Mouse (Mus musculus) small intestine, adult 2 months (tissue): ENCODE results near the gene Dcst2. TPM values are rescaled to one million over a fixed set of nuclear protein-coding genes. Genes with fewer than 3 reads are reported as not detected.

Source experiments
- H3K27ac ChIP-seq: fragments of 200-500 bp; 2 replicates; pipeline ENCODE4 v1.5.1; 2012; ENCODE audit warnings: low read depth, low read length, control low read depth, inconsistent platforms; ENCODE audit not compliant: insufficient read depth
- H3K27me3 ChIP-seq: fragments of 200-500 bp; 2 replicates; pipeline ENCODE4 v1.6.1; 2012; ENCODE audit warnings: mild to moderate bottlenecking, moderate library complexity, low read length, inconsistent platforms; ENCODE audit not compliant: control insufficient read depth, insufficient read depth
- H3K36me3 ChIP-seq: fragments of 200-500 bp; 2 replicates; pipeline ENCODE4 v1.6.1; 2012; ENCODE audit warnings: mild to moderate bottlenecking, low read length, control low read depth, inconsistent platforms; ENCODE audit not compliant: control insufficient read depth, insufficient read depth
- H3K4me1 ChIP-seq: fragments of 200-500 bp; 2 replicates; pipeline ENCODE4 v1.6.1; 2012; ENCODE audit warnings: low read length, inconsistent platforms, mixed read lengths; ENCODE audit not compliant: control insufficient read depth, insufficient read depth, insufficient read length
- H3K4me3 ChIP-seq: fragments of 200-500 bp; 2 replicates; pipeline ENCODE4 v1.5.1; 2012; ENCODE audit warnings: low read depth, mild to moderate bottlenecking, control low read depth, inconsistent platforms, low read length, moderate library complexity
- CTCF ChIP-seq: fragments of 200-500 bp; IDR thresholded peaks from 2 replicates; pipeline ENCODE4 v1.5.1; 2012; ENCODE audit warnings: low read depth, mild to moderate bottlenecking, control low read depth, inconsistent platforms, low read length, moderate library complexity, mixed read lengths; ENCODE audit not compliant: insufficient replicate concordance, insufficient read length; ENCODE audit errors: extremely low read depth
- POLR2A ChIP-seq: fragments of 200-500 bp; IDR thresholded peaks from 2 replicates; pipeline ENCODE4 v1.6.1; 2012; ENCODE audit warnings: low read depth, mild to moderate bottlenecking, control low read depth, inconsistent platforms, low read length, moderate library complexity
- WGBS: fragments of 180-500 bp; shearing (Covaris S2); methylation state at CpG from one replicate; pipeline ENCODE4 v1.1.7; 2018; 5-methylcytosine and 5-hydroxymethylcytosine counted together
- polyA plus RNA-seq: library from polyadenylated mRNA; depleted of rRNA; stranded (reverse); fragments of >200 nt; gene quantifications from 2 replicates; pipeline ENCODE4 v1.2.3, GENCODE M21; 2012

Dcst2 gene
- polyA plus RNA-seq, 1 experiment, result 1.2 TPM

DNA sequence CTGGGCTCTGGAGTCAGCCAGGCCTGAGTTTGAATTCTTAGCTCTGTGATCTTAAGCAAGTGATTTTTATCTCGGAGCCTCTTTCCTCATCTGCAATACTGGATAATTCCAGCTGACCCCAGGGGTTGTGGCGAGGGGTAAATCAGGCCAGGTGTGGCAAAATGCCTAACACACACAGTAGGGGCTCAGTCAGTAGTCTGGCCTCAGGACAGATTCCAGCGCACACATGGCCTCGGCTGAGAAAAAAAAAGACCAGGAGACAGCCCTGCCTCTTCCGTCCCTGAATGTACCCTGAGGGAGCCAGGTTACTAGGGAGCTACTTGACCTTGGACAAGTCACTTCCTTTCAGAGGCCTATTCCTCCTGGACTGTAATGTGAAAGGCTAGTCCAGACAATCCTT, 21.2 kb downstream of the Dcst2 start:
- peaks cover 60% of the 10 kb centered on the region for H3K4me1 ChIP-seq
- H3K27me3 ChIP-seq, result no peaks in the 10 kb centered on the region
- TF ChIP-seq POLR2A (no peak), CTCF (no peak)
- H3K36me3 ChIP-seq, result peaks cover 76% of the 10 kb centered on the region
- 77% methylated on average over 5 of the region's 5 CpGs for WGBS
- no peak overlapping the region for H3K4me3 ChIP-seq
- no peak overlapping the region for H3K27ac ChIP-seq

DNA sequence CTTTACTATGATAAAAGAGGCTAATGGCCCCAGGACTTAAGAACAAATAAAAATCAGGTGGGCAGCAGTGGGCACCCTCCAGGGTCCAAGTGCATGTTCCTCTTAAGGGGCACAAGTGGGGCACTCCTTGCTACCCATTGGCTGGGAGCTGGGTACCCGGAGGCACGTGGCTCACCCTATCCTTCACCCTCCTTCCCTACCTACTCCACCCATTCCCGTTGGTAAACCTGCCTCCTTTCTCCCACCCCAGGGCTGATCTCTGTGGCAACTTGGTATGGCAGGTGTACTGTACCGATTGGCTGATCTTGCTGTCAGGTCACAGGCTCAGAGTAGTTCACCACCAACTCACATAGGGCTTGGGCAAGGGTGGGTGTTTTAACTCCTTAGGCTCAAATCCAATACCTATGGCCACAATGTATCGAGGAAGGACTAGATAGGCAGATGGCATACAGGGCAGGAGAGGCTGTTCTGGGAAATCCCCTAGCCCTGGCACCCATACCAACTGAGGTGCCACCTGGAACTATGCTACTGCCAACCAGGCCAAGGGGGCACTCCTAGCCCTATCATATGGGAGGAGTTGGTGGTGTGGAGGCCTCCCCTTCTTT, 22.0 kb downstream of the Dcst2 start:
- peak overlapping the region; percentile 41; the same call in 1 of the 2 replicates for H3K27ac ChIP-seq
- WGBS, result 19% methylated on average over 5 of the region's 5 CpGs
- peaks cover 72% of the 10 kb centered on the region for H3K36me3 ChIP-seq
- H3K4me3 ChIP-seq, result no peak overlapping the region
- peaks cover 55% of the 10 kb centered on the region for H3K4me1 ChIP-seq
- no peak for TF ChIP-seq CTCF
- no peak for TF ChIP-seq POLR2A
- no peaks in the 10 kb centered on the region for H3K27me3 ChIP-seq

DNA sequence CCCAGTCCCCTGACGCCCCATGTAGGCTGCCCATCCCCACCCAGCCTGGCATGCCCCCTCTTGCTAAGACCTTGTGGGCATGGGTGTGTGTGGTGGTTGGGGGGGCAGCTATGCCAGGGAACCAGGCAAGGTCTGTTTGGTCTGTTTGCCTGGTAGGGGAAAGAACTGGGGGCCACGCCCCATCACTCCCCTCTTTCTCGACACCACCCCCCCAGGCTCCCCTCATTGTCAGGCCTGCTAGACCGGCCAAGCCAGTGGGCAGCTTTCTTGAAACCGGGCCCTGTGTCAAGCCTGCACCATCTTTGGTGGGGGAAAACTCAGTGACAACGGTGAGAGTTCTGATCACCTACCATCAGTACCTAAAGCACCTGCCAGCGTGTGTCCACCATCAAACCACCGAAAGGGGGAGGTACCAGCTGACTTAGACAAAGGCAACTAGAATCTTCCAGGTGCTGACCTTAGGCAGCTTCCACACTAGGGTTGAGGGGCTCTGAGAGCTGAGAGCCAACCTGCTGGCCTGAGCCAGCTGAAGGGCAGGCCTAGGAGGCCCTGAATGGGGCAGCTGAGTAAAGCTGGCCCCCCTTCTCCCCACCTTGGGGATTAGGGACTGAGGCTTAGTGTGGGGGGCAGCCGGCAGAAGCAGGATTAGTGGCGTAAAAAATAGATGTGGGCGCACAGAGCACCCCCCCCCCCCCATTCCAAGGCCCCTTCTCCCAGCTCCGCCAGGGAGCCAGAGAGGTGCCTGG, 22.7 kb downstream of the Dcst2 start:
- peak overlapping the region; percentile 41; the same call in 1 of the 2 replicates for H3K27ac ChIP-seq
- WGBS, result 49% methylated on average over 12 of the region's 12 CpGs
- peak overlapping the region; percentile 65 for H3K4me3 ChIP-seq

DNA sequence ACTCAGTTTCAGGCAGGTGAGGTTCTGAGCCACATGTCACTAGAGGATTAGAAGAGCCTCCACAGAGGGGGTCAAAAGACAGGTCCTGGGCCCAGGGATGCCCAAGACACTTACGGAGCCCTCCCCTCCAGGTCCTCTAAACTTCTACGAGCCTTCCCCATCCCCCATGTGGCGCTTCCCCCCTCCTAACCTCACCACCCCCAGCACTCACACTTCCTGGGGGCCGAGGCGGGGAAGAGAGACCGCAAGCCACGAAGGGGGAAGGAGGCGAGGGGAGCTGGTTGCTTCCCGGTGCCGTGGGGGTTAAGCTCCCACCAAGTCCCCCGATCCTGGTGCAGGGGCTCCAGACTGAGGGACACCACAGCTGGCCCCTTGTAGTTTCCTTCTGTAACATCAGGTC, 23.7 kb downstream of the Dcst2 start:
- no peaks in the 10 kb centered on the region for H3K27me3 ChIP-seq
- WGBS, result 60% methylated on average over 11 of the region's 11 CpGs
- no peak for TF ChIP-seq POLR2A
- TF ChIP-seq CTCF, result no peak
- H3K4me1 ChIP-seq, result peaks cover 53% of the 10 kb centered on the region
- peak overlapping the region; percentile 65 for H3K4me3 ChIP-seq
- H3K27ac ChIP-seq, result peak overlapping the region; percentile 44
- peaks cover 62% of the 10 kb centered on the region for H3K36me3 ChIP-seq

More for the DNA sequence above, 22.7 kb downstream of the Dcst2 start:
- Histone ChIP-seq H3K27me3 (no peaks in the 10 kb centered on the region), H3K36me3 (peaks cover 67% of the 10 kb centered on the region), H3K4me1 (peaks cover 52% of the 10 kb centered on the region)
- TF ChIP-seq CTCF, result no peak
- TF ChIP-seq POLR2A, result no peak

DNA sequence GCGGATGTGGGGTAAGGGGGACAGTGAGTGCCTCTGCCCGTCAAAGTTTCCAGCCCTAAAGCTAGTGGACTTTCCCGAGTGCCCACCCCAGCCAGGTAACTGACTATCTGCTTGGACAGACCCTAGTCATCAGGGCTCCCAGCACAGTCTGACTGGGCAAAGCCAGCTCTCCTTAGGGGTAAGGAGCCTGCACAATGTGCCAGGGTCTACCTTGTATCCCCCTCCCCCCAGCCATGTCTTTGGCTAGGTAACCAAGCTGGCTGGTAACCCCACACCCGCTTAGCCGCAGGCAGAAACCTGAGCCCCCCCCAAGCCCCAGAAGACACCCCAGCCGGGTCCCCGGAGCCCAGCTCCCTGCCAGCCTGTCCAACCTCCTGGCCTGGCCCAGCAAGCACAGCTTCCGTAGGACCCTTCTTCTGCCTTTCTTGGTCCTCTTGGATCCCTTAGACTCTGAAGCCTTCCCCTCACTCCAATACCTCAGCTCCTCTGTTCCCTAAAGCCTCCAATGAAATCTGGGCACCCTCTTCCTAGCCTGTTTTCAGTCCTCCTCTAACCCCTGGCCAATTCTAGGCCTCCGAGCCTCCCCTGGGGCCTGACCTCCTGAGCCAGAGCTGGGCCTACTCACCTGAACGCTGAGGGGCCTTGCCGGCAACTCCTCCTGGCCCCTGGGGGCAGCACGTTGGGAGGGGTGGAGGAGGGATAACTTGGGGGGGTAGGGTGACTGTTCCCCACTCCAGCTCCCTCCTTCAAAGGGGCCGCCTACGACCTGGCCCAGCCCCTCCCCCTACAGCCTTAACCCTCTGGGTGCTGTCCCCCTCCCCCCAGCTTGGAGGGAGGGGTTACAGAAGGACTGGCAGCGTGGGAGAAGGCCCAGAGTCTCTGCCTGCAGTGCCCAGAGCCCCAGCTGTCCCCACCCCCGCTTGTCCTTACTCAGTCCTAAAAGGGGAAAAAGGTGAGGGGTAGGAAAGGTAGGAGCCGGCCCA, 25.0 kb downstream of the Dcst2 start:
- peaks cover 50% of the 10 kb centered on the region for H3K36me3 ChIP-seq
- H3K27ac ChIP-seq, result peak overlapping the region; percentile 98
- WGBS, result 50% methylated on average over 17 of the region's 17 CpGs

DNA sequence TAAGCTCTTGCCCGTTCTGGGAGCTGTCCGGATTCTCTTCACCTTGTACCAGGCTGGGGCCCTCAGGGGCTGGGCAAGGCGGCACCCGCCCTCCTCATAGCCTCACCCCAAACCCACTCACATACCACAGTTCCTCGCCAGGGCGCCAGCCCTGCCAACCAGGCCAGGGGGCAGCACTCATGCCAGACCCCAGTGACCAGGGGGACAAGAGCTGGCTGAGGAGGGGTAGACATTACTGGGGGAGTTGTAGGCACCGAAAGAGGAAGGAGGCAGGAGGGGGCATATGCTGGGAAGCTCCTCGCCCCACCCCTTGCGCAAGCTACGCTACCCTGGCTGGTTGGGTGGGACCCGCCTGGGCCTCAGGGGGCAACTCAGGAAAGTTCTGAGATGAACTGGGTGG, 25.9 kb downstream of the Dcst2 start:
- 22% methylated on average over 11 of the region's 11 CpGs for WGBS
- peaks cover 53% of the 10 kb centered on the region for H3K4me1 ChIP-seq
- H3K36me3 ChIP-seq, result peaks cover 45% of the 10 kb centered on the region
- H3K27me3 ChIP-seq, result no peaks in the 10 kb centered on the region
- TF ChIP-seq POLR2A, result no peak
- TF ChIP-seq CTCF, result no peak
- H3K4me3 ChIP-seq, result peak overlapping the region; percentile 65
- peak overlapping the region; percentile 98 for H3K27ac ChIP-seq

More for the DNA sequence above, 25.0 kb downstream of the Dcst2 start:
- Histone ChIP-seq H3K4me1 (peaks cover 53% of the 10 kb centered on the region), H3K4me3 (peak overlapping the region; percentile 65), H3K27me3 (no peaks in the 10 kb centered on the region)
- TF ChIP-seq POLR2A, result no peak
- no peak for TF ChIP-seq CTCF
